Mouse (Mus musculus) heart, adult 18-20 months (tissue): ENCODE measurements around the gene Tfeb. TPM values are rescaled to one million over a fixed set of nuclear protein-coding genes. Genes with fewer than 3 reads are reported as not detected.

Experiments used
- DNase-seq, 2 experiments: peaks; one replicate each; pipeline ENCODE4 v3.0.0; 2021 to 2022; ENCODE audit warnings: mixed read lengths in 1 of 2
- total RNA-seq, 2 experiments: library from RNA; stranded (reverse); gene quantifications; 2 replicates each; pipeline ENCODE4 v1.2.3; 2021

Gene Tfeb
- total RNA-seq, 2 experiments from 2014 or later = 35.0 to 40.0 TPM

DNA sequence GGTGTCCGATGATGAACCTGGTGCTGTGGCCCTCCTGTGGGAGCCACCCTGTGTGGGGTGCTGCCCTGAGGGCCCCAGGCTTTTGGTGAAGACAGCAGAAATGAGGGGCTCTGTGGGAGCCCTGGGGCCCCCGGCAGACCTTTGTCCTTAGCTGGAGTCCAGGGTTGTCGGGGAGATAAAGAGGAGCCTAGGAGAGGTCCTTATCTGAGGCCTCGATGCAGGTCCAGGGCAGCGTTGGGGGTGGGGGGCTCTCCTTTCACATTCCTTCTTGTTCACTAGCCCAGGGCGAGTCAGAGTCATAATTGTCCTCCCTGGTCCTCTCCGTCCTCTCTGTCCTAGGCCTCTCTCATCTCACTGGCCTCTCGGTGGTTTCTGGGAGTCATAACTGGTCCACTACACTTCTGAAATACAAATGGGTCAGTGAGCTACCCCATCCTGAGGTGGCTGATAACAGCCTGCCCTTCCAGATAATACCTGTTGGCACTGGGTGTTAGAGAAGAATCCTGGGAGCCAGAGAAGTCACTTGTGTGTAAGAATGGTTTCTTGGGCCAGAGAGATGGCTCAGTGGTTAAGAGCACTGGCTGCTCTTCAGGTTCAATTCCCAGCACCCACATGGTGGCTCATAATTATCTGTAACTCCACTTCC, 16.4 kb downstream of the Tfeb start:
- DNase-seq = no peak

GRCm38 (mm10) chr17:47754246-47754645, 17.4 kb downstream of the Tfeb start:
- peak; percentile 86 to 91 for DNase-seq

DNA sequence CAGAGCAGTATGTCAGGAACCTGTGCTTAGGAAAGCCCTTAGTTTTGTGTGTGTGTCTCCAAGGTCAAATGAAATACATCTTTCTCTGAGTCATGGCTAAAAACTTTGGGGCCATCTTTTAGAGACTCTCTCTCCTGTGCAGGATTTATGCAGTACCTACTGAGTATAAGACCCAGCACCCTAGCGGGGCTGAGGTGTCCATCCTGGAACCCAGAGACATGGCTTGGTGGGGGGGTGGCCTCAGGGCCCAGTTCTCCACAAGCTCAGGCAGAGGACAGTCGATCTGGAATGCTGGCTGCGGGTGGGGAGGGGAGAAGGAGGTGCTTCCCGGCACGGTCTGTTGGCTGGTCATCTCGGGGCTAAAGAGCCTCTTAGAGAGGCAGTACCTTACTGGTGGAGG, 19.5 kb downstream of the Tfeb start:
- DNase-seq = no peak

- no peak for DNase-seq
Observed at GRCm38 (mm10) chr17:47757056-47757610, 20.3 kb downstream of the Tfeb start.

DNA sequence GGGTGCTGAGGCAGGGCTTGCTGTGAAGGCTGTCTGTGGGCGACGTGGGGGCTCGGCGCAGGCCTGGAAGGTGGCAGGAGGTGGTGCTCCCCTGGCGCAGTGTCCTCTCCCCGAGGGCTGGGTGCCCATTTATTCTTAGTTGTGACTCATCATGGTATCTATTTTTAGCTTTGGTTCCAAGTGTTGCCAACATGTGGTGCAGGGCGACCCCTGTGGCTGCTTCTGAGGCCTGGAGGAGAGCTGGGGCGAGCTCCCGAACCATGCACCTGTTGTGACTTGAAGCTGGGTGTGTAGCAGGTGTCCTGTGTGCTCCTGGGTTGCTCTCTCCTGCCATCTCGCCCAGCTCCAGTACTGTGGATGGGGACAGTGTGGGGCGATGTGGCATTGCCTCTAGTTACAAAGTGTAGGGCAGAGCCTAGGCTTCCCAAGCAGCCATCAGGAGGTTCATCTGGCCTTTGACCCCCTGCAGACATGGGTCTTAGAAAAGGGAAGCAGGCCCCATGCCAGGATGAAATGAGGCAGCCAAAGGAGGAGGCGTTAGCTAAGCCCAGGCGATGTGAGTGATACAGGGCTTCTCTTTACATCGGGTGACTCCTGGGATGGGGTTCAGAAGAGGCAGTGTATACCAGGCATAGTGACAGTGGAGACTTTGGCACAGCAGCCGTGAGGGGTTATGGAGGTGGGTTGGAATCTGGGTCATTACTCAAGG, 23.0 kb downstream of the Tfeb start:
- peak; percentile 82 for DNase-seq

- DNase-seq = no peak
Observed at GRCm38 (mm10) chr17:47762028-47762427, 25.2 kb downstream of the Tfeb start.

GRCm38 (mm10) chr17:47762518-47763340, 25.9 kb downstream of the Tfeb start:
- peak; percentile 84 to 91 for DNase-seq

DNA sequence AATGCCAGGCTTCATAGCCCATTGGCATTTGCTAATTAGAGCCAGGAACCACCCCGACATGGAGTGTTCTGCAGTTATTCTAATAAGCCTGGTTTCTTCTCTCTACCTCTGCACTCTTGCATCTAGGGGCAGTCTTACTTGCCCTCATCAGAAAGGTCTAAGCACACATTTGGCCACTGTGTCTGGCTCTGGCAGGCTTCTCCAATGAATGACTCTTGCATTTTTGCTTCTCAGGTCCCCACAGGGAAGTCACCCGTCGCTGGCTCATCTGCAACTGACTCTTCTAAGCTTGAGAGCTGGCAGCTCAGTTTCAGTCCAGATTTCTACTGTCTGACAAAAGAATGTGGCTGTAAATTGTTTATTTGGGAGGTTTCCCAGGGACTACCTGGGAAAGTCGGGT, 29.2 kb downstream of the Tfeb start:
- DNase-seq = no peak

DNA sequence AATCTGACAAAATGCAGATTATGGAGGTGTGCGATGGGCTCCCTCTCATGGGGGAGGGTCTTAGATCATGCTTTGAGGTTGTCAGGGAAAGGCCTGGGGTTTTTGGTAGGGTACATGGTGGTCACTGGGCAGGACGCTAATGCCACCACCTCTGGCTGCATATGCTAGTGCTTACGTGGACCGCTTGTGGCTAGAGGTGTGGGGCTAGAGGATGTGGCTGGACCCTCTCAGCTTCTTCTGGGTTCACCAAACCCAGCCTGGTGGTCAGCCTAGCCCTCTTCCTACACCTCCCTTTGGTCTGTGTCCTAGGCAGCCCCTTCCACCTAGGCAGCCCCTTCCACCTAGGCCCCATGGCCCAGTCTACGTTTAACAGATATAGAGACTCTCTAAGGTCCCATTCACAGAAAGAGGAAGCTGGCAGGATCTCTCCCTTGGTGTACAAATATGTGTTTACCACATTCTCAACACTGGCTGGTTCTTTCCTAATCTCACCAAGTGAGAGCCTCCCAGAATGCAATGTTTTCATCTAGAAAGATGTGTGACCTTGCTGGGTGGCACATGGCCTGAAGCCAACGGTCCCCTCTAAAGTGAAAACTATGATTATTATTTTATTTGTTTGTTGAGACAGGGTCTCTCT, 29.7 kb downstream of the Tfeb start:
- DNase-seq = no peak

GRCm38 (mm10) chr17:47767081-47767455, 30.2 kb downstream of the Tfeb start:
- no peak for DNase-seq

- DNase-seq = no peak
Observed at GRCm38 (mm10) chr17:47767456-47768141, 30.8 kb downstream of the Tfeb start.

- DNase-seq = peak; percentile 76 to 85
Observed at GRCm38 (mm10) chr17:47768707-47769276, 32.0 kb downstream of the Tfeb start.

DNA sequence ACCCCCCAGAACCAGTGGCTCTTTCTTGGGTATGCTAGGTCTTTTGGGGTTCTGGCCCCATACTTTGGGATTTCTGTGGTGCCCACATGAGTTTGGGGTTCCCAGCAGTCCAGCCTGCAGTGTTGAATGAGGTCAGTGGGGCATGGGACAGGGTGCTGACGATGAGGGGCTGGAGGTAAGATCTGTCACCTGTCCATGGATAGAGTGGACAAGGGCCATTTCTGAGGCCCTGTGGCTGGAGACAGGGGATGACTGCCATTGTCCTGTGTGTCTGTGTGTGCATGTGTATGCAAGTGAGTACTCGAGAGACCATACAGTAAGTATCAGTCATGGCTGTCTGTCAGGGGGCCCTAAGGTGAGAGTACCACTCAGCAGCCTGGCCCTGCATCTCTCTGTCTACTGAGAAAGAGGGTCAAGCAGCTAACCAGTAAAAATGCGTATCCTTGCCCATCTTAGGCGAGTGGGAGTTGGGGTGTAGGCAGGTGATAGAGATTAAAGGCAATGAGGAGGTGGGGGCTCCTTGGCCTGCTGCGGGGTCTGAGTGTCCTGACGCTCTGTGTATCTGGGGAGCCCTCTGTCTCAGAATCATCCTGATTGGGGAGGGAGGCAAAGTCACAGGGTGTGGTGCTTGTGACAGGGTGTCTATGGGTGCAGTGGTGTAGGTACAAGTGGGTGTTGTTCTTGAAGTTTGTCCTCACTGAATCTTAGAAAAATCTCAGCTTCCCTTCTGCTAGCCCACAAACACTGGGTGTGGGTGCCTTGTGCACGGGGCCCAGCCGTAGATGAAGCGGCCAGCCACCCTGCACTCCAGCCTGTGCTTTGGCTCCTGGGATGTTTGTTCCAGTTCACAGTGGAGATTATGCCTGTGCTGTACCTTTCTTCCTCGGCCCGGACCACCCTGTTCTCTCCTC, 32.8 kb downstream of the Tfeb start:
- no peak for DNase-seq

DNA sequence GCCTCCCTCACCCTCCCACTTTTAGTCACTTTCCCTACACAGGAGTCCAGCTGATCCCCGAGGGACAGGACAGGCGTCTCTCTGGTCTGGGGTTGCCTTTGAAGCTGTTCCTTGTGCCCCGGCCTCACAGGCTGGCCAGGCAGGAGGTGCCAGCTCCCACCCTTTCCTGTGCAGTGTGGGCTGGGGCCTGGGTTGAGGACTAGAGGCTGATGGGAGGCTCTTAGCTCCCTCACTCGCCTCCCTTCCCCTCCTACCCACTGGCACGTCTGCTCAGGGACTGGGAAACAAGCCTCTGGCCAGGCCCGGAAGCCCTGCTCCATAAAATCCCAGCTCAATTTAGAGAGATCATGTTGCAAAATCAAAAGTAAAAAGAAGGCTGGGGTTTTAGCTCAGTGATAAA, 36.8 kb downstream of the Tfeb start:
- DNase-seq = peak in 1 of 2 experiments; percentile 46

- no peak for DNase-seq
Observed at GRCm38 (mm10) chr17:47777141-47777540, 40.3 kb downstream of the Tfeb start.

DNA sequence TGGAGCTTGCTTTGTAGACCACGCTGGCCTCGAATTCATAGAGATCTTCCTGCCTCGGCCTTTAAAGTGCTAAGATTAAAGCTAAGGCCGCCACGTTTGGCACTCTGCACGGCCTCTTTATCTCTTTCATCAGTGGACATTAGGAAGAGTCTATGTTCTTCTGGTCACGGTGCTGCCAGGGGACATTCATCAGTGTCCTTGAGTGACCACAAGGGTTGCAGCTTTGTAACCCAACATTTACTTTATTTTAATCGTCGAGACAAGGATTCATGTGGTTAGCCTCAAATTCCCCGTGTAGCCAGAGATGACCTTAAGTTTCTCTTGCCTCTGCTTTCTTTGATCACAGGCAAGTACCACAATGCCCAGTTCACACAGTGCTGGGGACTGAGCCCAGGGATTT, 43.6 kb downstream of the Tfeb start:
- DNase-seq = no peak

DNA sequence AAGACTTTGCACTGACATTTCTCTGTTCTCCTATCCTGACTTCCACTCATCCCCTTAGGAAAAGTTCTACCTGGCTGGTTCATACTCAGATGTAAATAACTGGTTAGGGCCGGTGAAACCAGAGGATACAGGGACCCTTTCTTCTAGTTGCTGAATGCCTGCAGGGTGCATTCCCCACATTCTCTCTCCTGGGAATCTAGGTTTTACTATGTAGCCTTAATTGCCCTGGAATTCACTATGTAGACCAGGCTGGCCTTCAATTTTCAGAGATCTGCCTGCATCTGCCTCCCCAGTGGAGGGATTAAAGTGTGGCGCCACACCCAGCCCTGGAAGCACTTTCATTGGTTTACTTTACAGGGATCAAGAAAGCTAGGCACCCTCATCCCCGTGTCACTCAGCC, 45.7 kb downstream of the Tfeb start:
- no peak for DNase-seq

GRCm38 (mm10) chr17:47783445-47784223, 46.8 kb downstream of the Tfeb start:
- DNase-seq = no peak

GRCm38 (mm10) chr17:47784411-47784810, 47.6 kb downstream of the Tfeb start:
- DNase-seq = peak in 1 of 2 experiments; percentile 49
